Mouse (Mus musculus) cerebellum, adult 9-10 months (tissue): ENCODE results near the gene Nudt16l1.
A peak's percentile ranks its signal among the peaks of the same experiment; 100 is the strongest.

ENCODE experiments used
- DNase-seq: peaks from one replicate; pipeline ENCODE4 v3.0.0; 2022

Gene Nudt16l1

DNA sequence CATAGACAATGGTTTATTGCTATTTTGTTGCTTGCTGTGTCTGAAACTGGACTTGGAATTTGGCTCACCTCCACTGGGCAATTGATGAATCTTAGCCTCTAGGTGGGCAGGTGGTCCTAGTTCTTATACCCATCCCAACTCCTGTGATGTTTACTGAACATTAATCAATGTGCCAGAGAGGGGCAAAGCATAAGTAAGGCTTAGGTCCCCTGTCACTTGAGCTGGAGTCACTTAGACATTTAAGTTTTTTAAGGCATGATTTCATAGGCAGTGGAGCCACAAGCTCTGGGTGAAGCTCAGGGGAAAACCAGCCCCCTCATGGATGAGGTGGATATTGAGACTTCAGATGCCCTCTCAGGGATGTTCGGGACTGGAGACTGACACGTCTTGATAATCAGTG, at the start of gene Nudt16l1:
Gene Nudt16l1, plus strand, starts transcription at position 301 of the 400 bp plus-strand sequence.
- DNase-seq, result no peak

DNA sequence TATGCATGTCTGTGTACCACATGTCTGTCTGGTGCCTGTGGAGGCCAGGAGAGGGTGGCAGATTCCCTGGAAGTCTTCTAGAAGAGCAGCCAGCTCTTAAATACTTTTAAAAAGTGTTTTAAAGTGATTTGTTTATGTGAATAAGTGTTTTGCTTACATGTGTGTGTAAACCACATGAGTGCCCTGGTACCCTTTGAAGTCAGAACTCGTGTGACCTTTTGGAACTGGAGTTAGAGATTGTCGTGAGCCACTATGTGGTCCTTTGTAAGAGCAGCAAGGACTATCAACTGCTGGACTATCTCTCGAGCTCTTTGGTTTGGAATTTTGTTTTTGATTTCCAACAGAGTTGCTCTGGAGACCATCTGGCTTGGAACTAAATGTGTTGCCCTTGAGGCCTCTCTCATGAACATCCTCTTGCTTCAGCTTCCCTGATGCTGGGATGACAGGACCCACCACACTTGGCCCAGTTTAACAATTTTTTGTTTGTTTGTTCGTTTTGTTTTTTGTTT, 48.3 kb upstream of the Nudt16l1 start:
- no peak for DNase-seq

DNA sequence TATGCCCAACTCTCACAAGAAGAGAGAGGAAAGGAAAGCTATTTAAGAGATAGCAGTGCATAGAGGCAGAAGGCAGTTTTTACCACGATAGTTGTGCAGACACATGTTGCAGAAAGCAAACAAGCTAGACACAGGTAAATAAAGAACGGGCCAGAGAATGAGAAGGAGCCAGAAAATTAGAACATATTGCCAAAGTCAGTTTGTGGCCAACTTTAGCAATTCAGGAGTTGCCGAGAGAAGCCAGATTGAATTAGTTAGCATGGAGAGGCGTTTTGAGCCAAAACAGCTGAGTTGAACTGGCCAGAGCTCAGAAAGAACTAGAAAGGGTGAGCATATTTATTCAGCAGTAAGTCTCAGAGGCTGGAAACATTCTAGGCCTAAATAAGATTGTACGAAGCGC, 46.4 kb upstream of the Nudt16l1 start:
- DNase-seq, result no peak

DNA sequence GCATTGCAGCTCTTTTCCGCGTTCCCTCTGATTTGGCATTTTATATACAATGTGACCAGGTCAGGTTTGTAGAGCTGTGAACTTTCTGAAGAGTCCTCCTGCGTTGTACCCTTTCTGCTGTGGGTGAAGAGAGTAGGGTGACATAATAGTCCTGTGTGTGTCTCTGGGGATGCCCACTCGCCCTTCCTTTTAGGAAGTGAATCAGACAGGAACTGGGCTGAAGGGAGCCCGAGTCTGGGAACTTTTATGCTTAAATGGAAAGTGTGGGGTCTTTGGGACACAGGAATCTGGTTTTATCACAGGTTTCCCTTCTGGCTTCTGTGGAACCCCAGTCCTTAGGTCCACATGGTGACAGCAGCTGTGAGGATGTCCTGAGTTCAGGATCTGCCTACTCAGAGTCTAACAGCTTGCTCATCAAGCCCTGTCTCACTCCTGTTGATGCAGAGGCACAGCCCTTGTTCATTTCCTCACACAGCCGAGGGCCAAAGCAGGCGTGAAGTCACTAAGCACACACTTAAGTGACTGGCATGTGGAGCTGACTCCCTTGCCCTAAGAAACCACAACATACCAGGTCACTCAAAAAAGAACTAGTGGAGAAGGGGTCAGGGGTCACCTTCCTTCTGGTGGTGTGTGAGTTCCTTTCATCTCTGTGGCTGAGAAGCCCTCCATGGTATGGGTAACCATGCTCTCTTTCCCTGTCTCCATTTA, 44.2 kb upstream of the Nudt16l1 start:
- DNase-seq, result no peak

DNA sequence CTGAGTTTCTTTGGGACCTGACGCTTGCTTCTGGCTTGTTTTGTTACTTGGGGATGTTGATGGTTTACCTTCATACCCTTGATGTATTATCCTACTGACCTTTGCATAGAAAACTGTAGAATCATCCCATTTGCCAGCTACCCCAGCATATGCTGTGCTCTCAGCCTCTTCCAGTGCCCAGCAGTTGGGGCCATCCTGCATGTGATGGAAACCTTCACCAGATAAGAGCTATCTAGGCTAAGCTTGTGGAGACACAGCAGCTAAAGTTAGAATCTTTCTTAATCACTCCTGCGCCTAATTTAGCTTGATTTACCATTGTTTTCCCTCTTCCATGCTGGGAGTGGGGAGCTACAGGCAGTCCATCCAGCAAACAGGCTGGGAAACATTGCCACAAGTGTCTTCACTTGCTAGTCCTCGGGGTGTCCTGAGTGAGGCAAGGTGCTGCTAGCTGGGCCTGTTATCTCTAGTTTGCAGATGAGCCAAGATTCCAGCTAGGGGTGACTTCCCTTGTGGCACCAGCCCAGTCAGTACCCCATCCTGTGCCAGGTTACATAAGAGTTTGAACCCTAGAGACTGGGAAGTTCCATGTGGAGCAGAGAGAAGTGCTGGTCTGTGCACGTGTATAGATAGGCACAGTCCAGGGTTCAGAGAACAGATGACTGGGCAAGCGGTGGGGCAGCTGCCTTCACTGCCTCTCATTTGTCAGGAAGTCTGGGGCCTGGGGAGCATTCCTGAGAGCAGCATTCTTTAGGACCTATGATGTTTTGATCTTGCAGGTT, 42.1 kb upstream of the Nudt16l1 start:
- DNase-seq, result peak; percentile 70

DNA sequence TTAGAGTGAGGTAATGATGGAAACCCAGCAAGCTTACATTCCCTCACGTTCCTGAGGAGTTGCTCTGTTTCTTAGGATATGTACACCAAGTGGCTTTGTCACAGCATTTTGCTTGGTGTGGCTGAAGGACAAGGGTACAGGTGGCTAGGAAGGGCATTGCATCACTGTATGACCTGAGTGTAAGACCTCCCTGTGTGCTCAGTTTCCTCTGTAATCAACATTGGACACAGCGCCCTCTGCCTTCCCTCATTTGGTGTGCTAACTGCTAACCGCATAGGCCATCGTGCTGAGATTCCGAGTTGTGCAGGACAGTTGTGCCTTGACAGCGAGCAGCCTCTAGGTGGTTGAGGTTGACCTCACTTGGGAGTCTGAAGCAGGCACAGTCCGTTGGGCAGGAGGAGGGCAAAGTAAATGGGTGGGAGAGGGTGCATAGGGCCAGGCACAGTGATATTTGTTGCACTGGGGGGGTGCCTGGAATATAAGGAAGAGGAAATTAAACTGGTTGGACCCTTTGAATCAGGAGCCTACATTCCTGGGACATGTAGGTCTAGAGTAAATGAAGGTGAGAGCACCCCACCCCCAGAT, 41.3 kb upstream of the Nudt16l1 start:
- no peak for DNase-seq

DNA sequence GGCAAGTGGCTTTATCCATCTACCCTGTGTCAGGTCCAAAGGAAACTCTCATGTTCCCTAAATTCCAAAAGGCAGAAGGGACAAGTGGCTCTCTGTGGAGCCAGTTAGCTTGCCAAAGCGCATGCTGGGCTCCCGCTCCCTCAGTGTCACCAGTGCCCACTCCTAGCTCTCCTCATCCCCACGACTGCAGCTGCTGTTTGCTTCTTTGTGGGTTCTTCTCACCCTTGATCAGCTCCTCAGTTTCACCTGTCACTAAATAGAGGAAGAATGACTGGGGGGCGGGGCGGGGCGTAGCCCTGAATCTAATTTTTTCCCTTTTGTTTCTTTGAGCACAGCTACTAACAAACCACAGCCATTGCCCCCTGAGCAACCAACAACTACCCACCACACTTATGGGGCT, 39.7 kb upstream of the Nudt16l1 start:
- DNase-seq, result no peak

DNA sequence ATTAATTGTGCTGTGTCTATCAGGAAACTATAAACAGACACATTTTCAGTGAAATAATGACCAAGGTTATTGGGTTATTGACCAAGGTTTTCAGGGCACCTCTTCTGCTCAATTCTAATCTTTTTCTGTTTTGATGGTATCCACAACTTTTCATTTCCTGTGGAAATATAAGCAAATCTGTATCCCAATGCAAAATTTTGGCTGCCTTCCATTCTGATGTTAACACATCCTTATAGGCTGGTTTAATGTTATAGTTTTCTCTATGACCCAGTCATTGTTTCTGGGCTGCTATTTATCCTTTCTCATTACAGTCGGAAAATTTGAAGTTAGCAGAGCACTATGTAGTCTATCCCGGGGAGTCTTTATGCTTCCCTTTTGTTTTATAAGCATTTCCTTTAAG, 38.9 kb upstream of the Nudt16l1 start:
- no peak for DNase-seq

DNA sequence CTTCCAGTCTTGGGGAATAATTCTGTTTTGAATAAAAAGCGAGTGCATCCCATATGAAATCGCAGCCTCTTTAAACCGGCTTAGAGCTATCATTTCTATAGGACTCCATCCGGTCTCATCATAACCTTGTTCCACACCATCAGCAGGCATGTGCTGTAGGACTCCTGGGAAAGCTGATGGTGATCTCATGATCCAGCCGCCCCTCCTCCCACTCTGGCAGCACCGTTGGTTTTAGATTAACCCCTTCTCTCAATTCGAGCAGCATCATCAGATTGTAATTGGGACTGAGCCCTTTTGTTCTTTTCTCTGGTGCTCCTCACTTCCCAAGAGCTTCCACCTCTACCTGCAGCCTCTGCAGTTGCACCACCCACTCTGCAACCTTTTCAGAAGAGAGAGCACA, 37.4 kb upstream of the Nudt16l1 start:
- no peak for DNase-seq

DNA sequence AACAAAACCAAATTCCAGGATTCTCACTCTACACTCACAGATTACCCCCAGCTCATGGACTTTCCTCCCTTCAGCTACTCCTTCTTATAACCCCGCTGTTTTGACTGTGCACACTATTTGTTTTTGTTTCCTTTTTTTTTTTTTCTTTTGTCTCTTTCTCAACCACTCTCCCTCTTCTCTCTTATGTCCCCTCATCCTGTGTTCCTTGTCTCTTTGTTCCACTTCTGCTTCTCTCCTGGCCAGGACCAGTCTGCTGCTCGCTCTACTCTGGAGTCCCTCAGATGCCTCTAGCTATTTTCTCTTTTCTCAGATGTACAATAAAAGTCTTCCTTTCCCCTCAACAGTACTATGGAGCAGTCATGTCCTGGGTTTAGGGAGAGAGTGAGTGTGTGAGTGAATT, 36.2 kb upstream of the Nudt16l1 start:
- DNase-seq, result no peak

DNA sequence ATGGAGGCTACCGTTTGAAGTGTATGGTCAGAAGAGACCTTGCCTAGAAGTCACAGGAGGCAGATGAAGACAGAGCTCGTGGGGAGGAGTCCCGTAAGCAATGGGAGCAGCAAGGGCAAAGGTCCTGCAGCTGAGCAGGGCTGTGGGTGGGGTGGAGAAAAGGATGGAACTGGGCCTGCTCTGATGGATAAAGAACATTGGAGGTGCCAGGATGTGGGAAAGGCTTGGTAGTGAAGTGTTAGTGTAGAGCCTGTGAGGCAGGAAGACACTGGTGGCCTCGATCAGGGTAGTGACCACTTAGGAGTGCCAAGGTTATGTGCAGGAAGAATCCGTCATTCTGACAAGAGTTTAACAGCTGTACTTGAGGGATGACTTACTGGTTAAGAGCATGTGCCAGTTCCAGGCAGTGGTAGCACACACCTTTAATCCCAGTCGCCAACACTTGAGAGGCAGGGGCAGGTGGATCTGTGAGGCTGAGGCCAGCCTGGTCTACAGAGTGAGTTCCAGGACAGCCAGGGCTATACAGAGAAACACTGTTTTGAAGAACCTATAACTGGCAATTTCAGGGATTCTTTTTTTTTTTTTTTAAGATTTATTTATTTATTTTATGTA, 35.0 kb upstream of the Nudt16l1 start:
- no peak for DNase-seq

DNA sequence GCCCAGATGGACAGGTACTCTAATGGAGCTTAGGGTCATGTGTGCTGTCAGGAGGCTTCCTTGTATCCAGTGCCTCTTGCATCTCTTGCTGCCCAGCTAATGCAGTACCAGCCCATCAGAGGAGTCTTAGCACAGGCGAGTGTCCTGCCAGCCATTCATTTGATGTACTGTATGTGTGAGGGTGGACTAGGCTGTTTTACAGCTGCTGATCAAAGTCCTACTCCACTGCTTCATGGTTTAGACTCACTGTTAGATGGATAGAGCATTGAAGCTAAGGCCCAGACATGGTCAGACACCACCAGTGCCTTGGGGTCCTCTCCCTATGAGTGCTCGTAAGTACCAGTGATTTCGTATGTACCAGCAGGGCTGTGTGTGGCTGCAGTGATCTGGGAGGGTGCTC, 33.7 kb upstream of the Nudt16l1 start:
- DNase-seq, result no peak

DNA sequence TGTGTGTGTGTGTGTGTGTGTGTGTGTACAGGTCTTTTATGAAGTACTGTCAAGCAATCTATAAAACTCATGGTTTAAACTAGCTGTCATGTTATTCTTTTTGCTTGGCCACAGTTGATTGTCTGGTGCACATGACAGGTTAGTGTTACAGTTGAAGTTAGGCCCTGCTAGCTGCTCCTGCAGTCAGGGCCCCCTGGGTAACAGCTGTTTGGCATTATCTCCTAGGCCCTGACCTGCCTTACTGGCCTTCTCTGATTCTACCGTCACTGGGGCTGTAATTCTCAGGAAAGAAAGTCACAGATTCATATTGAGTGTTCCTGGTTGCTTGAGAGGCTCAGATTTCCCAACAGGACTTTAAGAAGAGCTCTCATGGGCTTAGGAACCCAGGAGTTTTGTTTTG, 33.0 kb upstream of the Nudt16l1 start:
- no peak for DNase-seq

DNA sequence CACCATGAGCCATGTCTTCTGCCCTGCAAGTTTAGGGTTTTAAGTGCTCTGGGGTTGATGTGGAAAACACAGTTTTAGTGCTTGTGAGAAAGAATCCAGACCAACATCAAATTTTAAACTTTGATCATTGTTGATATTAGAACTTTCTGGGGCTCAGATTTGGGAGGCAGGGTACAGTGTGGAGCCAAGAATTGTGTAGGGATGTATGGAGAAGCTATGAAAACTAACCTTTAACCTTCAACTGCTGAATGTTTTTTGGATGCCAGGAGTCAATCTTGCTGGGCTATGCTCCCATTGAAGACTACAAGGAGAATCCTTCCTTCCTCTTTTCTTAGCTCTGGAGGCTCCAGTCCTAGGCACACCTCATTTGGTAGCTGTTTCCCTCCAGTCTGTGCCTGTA, 32.0 kb upstream of the Nudt16l1 start:
- DNase-seq, result no peak

DNA sequence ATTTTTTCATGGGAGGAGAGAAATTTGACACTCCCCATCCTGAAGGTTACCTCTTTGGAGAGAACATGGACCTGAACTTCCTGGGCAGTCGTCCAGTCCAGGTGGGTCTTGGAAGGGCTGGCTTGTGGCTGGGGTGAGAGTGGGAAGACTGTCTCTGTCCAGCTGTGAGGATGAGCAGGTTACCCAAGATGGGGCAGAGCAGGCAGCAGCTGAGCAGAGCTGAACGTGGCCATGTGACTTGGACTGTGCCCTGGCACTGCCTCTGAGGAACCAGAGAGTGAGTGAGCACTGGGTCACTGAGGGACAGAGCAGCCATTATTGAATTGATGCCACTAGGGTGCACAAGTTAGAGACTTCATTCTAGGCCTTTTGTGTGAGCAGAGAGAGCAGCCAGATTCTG, 31.2 kb upstream of the Nudt16l1 start:
- no peak for DNase-seq

DNA sequence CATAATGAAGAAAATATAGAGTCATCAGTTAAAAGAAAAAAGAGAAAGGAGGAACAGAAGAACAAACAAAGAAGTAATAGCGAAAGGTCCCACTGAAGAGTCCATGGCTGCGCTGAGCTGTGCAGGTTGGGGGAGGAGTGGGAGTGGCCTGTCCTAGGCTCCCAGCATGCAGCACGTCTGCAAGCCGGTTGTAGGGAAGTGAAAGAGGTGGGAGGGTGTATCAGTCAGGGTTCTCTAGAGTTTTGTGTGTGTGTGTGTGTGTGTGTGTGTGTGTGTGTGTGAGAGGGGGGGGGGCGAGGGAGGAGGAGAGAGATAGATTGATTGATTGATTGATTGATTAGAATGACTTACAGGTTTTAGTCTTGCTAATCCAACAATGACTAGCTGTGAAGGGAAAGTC, 30.6 kb upstream of the Nudt16l1 start:
- no peak for DNase-seq

DNA sequence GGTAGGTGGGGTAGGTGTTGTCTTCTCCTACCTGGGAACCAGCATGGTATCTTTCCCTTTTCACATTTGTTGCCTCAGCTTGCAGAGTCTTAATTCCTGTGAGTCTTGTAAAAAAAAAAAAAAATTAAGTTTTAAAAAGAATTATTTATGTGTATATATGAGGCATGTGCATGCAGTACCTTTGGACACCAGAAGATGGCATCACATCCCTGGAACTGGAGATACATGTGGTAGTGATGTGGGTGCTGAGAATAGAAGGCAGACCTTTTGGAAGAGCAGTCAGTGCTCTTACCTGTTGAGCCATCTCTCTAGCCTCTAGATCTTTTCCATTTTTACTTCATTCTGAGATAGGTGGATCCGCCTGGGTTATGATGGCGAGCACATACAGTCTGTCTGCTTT, 28.8 kb upstream of the Nudt16l1 start:
- DNase-seq, result no peak

DNA sequence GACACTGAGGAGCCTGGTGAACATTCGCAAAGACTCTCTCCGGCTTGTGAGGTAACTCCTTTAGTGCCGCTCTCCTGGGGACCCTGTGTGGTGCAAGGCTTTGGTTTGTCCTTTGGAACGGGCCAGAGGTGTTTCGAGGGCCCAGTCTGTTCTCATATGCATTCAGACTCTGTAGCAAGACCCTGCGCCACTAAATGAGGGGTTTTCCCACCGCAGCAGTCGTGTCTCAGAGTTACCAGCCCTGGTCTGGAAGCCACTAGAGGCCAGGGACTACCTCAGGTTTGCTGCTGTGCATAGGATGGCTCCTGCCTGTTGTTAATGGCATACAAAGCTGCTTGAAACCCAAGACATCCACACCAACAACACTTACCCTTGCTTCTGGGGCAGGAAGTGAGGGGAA, 27.8 kb upstream of the Nudt16l1 start:
- DNase-seq, result no peak

DNA sequence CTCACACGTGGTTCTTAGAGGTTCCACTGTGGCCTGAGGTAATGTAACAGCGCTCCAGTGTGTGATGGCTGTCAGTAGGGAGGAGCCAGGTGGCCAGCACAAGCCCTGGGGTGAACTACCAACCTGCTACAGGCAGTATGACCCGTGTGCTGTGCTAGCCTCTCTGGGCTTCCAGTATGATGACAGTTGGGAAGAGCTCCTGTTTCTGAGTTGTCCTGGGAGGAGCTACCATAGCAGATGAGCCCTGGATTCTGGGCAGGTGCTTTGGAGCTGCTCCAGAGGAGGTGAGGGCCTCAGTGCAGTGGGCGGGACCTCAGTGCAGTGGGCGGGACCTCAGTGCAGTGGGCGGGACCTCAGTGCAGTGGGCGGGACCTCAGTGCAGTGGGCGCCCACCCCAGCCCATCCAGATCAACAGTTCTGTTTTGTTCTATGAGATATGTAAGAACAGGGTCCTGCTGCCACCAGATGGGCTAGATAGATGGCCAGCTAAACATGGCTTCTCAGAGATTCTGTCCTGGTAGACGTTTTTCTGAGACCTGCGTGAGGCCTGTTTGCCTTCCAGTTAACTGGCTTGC, 26.4 kb upstream of the Nudt16l1 start:
- DNase-seq, result no peak

DNA sequence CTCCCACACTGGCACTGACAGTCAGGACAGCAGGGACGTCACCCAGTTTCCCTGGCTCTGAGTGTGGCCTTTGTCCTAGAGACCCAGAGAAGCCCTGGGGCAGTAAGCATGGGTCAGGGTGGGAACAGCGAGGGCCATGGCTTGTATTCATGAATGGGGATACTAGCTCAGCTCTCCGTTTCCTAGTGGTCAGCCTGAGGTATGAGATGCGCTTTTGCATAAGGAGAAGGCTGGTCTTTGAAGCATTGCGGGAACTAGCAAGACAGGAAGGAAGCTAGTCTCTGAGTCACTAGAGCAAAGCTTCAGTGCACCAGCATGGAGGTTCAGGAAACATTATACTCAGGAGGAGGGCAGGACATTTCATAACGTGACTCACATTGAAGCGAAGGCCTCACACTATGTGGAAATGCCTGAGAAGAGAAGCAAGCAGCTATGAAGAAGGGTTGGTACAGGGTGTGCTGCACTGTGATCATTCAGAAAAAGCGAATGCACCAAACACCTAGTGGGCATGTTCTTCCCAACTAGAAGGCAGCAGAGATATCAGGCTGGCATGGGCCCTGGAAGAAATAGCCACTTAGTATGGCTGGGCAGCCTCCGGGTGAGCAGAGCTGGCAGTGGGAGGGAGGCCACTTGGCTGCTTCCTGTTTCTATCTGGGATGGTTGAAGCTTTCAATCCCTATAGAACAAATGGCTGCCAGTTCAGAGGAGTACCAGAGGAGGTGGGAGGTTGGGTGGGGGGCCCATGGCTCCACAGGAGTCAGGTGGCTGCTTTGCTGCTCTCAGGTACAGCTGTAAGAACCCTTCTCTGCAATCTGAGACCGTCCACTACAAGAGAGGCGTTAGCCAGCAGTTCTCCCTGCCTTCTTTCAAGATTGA, 25.4 kb upstream of the Nudt16l1 start:
- DNase-seq, result no peak

DNA sequence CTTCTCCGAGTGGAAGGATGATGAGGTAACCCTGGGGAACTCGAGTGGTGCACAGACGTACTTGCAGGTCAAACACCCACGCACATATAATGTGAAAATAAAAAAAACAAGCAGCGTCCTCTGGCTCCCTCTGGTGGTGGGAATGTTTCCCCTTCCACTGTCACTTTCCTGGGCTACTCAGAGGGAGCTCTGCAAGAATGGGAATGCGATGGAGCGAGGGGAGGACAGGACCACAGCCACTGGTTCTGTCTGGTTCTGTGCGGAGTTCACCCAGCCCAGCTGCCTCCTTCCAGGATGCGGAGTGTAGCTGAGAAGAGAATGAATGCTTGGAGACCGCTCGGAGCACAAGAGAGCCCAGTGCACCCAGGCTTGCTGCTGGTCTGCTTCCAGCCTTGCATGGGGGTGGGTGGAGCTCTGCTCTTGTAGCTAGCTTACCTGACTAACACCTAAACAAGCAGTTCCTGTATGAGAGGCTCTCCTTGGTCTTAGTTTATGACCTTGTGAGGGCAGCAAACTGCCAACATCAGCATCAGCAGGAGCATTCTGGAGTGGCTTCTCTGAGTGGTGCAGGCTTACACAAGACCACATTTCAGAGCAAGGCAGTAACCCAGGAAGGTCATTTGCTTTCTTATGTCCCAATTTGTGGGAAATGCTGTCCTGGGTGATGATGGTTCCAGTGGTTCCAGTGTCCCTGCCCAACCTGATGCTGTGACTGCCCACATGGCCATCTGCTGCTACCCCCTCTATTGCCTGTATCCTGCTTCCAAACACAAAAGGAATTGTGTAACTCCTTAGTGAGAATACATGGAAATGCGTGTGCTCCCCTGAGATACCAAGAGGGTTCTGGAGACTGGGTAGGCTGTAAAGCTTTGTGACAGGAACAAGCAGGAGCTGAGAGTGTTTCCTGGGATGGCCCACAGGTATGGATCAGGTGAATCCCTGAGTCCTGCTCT, 24.5 kb upstream of the Nudt16l1 start:
- DNase-seq, result peak; percentile 90
